Mouse (Mus musculus): Measurements from ENCODE around the gene Ip6k3. TPM values are rescaled to one million over a fixed set of nuclear protein-coding genes. Genes with fewer than 3 reads are reported as not detected.
A peak's percentile ranks its signal among the peaks of the same experiment; 100 is the strongest.

Gene Ip6k3
- total RNA-seq, 1 experiment: 0.27 TPM

DNA sequence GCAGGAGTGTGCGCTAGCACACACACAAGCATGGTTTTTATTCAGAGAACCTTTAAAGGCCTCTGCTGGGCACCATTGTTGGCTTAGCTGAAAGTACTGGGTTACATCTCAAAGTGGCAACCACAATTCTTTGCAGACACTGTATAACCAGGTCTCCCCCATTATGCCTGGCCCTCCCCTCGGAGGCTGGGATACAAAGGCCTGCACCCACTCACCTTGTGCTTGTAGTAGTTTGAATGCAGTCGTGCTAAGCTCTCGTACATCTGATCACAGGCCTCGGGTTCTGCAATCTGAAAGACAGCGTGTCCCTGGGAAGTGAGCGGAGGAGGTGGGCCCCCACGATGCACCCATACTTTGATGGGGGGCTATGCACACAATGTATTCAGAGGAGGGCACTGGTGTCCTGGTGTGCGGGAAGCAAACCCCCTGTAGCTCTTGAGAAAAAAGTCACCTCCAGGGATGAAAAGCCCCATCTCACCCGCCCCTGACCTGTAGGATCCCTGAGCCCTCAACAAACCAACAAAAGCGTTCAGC is 41.9 kb downstream of the Ip6k3 start:
- no peak for TF ChIP-seq HCFC1 (IDR thresholded peaks at IDR 0.05; ENCODE audit: borderline replicate concordance, insufficient read depth, low read length)
- TF ChIP-seq CHD2 (IDR thresholded peaks at IDR 0.05; ENCODE audit: low read depth, low read length): no peak
- no peak for TF ChIP-seq MAFK (IDR thresholded peaks at IDR 0.05; ENCODE audit: insufficient read depth, low read depth, low read length)
- TF ChIP-seq ZC3H11A (IDR thresholded peaks at IDR 0.05; ENCODE audit: borderline replicate concordance, low read depth, low read length): no peak
- TF ChIP-seq ZNF384 (IDR thresholded peaks at IDR 0.05; ENCODE audit: low read depth, low read length): no peak
- no peak for DNase-seq (ENCODE audit: low read depth, low spot score)
- no peaks in the 10 kb centered on the region for H3K9me3 ChIP-seq (ENCODE audit: control insufficient read depth, insufficient read depth, low read depth, low read length)
- in situ Hi-C loops (cut with MboI; ENCODE audit: low sequenced_read_pairs in 2 of 2, unreplicated experiment in 2 of 2): no loop called here
- no peak overlapping the region for H3K9ac ChIP-seq (ENCODE audit: insufficient read depth, low read depth, low read length, poor library complexity, severe bottlenecking)
- H3K4me1 ChIP-seq (ENCODE audit: control insufficient read depth in 2 of 2, insufficient read depth in 2 of 2, low read length in 2 of 2, poor library complexity in 1 of 2): peaks cover 0 to 15% of the 10 kb centered on the region in 2 experiments; a peak in 2 of 4 replicates
- no peak overlapping the region for H3K4me3 ChIP-seq (ENCODE audit: insufficient read depth in 1 of 2, low read depth in 1 of 2, low read length in 2 of 2, poor library complexity in 1 of 2, severe bottlenecking in 1 of 2)
- H3K36me3 ChIP-seq (ENCODE audit: control insufficient read depth, insufficient read depth, low read length, poor library complexity, severe bottlenecking): peaks cover 46% of the 10 kb centered on the region
- H3K27ac ChIP-seq (ENCODE audit: insufficient read depth, low read depth, low read length, poor library complexity, severe bottlenecking): no peak overlapping the region

DNA sequence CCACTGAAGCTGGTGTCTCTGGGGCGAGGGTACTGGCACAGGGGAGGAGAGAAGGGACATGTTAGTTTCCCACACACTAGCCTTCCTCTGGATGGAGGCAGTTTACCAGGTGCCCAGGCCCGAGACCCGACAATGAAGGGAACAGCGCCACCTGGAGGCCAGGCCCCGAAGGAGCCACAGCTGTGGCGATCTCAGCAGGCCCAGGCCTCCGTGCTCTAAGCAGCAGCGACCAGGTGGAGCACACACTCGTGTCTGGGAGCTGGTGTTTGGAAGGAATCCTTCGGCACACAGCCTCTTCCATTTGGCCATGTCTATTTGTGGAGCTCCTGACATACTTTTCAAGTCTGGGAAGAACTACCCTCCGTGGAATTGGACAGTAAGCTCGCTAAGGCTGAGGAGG is 42.4 kb downstream of the Ip6k3 start:
- in situ Hi-C loops (cut with MboI; ENCODE audit: low sequenced_read_pairs in 2 of 2, unreplicated experiment in 2 of 2): no loop called here
- H3K9me3 ChIP-seq (ENCODE audit: control insufficient read depth, insufficient read depth, low read depth, low read length): no peaks in the 10 kb centered on the region
- no peak overlapping the region for H3K27ac ChIP-seq (ENCODE audit: insufficient read depth, low read depth, low read length, poor library complexity, severe bottlenecking)
- peak; percentile 75 for DNase-seq (ENCODE audit: low read depth, low spot score)
- H3K9ac ChIP-seq (ENCODE audit: insufficient read depth, low read depth, low read length, poor library complexity, severe bottlenecking): peak overlapping the region; percentile 34; the same call in 1 of the 2 replicates
- H3K36me3 ChIP-seq (ENCODE audit: control insufficient read depth, insufficient read depth, low read length, poor library complexity, severe bottlenecking): peaks cover 46% of the 10 kb centered on the region
- TF ChIP-seq MAFK (IDR thresholded peaks at IDR 0.05; ENCODE audit: insufficient read depth, low read depth, low read length): no peak
- TF ChIP-seq CHD2 (IDR thresholded peaks at IDR 0.05; ENCODE audit: low read depth, low read length): no peak
- no peak for TF ChIP-seq ZNF384 (IDR thresholded peaks at IDR 0.05; ENCODE audit: low read depth, low read length)
- TF ChIP-seq ZC3H11A (IDR thresholded peaks at IDR 0.05; ENCODE audit: borderline replicate concordance, low read depth, low read length): no peak
- no peak for TF ChIP-seq HCFC1 (IDR thresholded peaks at IDR 0.05; ENCODE audit: borderline replicate concordance, insufficient read depth, low read length)
- no peak overlapping the region for H3K4me3 ChIP-seq (ENCODE audit: insufficient read depth in 1 of 2, low read depth in 1 of 2, low read length in 2 of 2, poor library complexity in 1 of 2, severe bottlenecking in 1 of 2)
- H3K4me1 ChIP-seq (ENCODE audit: control insufficient read depth in 2 of 2, insufficient read depth in 2 of 2, low read length in 2 of 2, poor library complexity in 1 of 2): peaks cover 0 to 14% of the 10 kb centered on the region in 2 experiments; a peak in 2 of 4 replicates

DNA sequence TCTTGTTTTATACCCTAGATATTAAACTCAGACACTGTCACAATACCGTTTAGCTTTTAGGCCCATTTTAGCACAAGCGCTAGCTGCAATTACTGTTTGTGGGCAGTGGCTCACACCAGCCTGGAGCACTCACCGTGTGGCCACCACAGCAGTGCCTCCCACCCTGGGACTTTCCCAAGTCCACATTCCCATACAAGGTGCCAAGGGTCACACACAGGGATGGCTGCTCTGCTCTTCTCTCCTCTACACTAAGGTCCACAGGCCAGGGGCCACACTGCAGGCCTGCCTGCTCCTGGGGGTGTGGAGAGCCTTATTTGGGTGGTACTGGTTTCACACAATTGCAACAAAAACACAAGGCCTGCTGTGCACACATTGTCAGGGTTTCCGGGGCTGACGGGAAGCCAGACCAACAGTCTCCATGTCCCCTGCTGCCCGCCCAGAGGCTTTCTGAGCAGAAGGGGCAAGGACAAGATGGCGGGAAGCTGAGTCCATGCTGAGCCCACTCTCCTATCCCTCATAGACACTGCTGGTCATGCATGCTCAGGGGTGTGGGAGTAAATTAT is 43.7 kb downstream of the Ip6k3 start:
- in situ Hi-C loops (cut with MboI; ENCODE audit: low sequenced_read_pairs in 2 of 2, unreplicated experiment in 2 of 2): no loop called here
- Histone ChIP-seq H3K9me3 (ENCODE audit: control insufficient read depth, insufficient read depth, low read depth, low read length) (no peaks in the 10 kb centered on the region), H3K4me1 (ENCODE audit: control insufficient read depth in 2 of 2, insufficient read depth in 2 of 2, low read length in 2 of 2, poor library complexity in 1 of 2) (peaks cover 0 to 12% of the 10 kb centered on the region in 2 experiments; a peak in 2 of 4 replicates), H3K4me3 (ENCODE audit: insufficient read depth in 1 of 2, low read depth in 1 of 2, low read length in 2 of 2, poor library complexity in 1 of 2, severe bottlenecking in 1 of 2) (no peak overlapping the region), H3K9ac (ENCODE audit: insufficient read depth, low read depth, low read length, poor library complexity, severe bottlenecking) (no peak overlapping the region), H3K36me3 (ENCODE audit: control insufficient read depth, insufficient read depth, low read length, poor library complexity, severe bottlenecking) (peaks cover 51% of the 10 kb centered on the region), H3K27ac (ENCODE audit: insufficient read depth, low read depth, low read length, poor library complexity, severe bottlenecking) (no peak overlapping the region)
- DNase-seq (ENCODE audit: low read depth, low spot score): no peak
- TF ChIP-seq HCFC1 (IDR thresholded peaks at IDR 0.05; ENCODE audit: borderline replicate concordance, insufficient read depth, low read length) (no peak), ZC3H11A (IDR thresholded peaks at IDR 0.05; ENCODE audit: borderline replicate concordance, low read depth, low read length) (no peak), ZNF384 (IDR thresholded peaks at IDR 0.05; ENCODE audit: low read depth, low read length) (no peak), MAFK (IDR thresholded peaks at IDR 0.05; ENCODE audit: insufficient read depth, low read depth, low read length) (no peak)

DNA sequence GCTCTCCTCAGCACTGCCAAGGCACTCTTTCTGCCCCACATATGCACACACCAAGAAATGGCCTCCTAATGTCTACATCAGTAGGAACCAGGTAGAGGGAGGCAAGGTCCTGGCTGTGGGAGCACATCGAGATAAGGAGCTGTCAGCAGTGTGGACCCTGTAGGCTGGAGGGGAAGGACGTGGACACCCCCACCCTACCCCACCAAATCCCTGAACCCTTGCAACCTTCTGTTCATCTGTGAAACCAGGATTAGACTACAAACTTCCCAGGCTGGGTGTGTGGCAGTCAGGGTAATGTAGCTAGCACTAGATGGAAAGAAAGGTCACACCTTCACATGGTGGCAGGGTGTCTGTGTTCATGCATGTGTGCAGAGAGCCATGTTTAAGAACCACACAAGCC is 44.5 kb downstream of the Ip6k3 start:
- no peak overlapping the region for H3K9ac ChIP-seq (ENCODE audit: insufficient read depth, low read depth, low read length, poor library complexity, severe bottlenecking)
- no peak overlapping the region for H3K27ac ChIP-seq (ENCODE audit: insufficient read depth, low read depth, low read length, poor library complexity, severe bottlenecking)
- peaks cover 57% of the 10 kb centered on the region for H3K36me3 ChIP-seq (ENCODE audit: control insufficient read depth, insufficient read depth, low read length, poor library complexity, severe bottlenecking)
- peaks cover 0 to 12% of the 10 kb centered on the region in 2 experiments; a peak in 2 of 4 replicates for H3K4me1 ChIP-seq (ENCODE audit: control insufficient read depth in 2 of 2, insufficient read depth in 2 of 2, low read length in 2 of 2, poor library complexity in 1 of 2)
- no peak overlapping the region for H3K4me3 ChIP-seq (ENCODE audit: insufficient read depth in 1 of 2, low read depth in 1 of 2, low read length in 2 of 2, poor library complexity in 1 of 2, severe bottlenecking in 1 of 2)
- H3K9me3 ChIP-seq (ENCODE audit: control insufficient read depth, insufficient read depth, low read depth, low read length): no peaks in the 10 kb centered on the region
- in situ Hi-C loops (cut with MboI; ENCODE audit: low sequenced_read_pairs in 2 of 2, unreplicated experiment in 2 of 2): no loop called here
- no peak for DNase-seq (ENCODE audit: low read depth, low spot score)
- TF ChIP-seq ZC3H11A (IDR thresholded peaks at IDR 0.05; ENCODE audit: borderline replicate concordance, low read depth, low read length) (no peak), MAFK (IDR thresholded peaks at IDR 0.05; ENCODE audit: insufficient read depth, low read depth, low read length) (no peak), CHD2 (IDR thresholded peaks at IDR 0.05; ENCODE audit: low read depth, low read length) (no peak)

All from ES-E14 (cell line).